Mouse (Mus musculus) kidney, adult 2 months (tissue): ENCODE data around the gene Mapk3.

Source experiments
- CTCF ChIP-seq: fragments of 200-500 bp; conservative IDR thresholded peaks from 2 replicates; pipeline ENCODE4 v1.5.1; 2011; ENCODE audit warnings: low read depth, mild to moderate bottlenecking, control low read depth, low read length, moderate library complexity, mixed read lengths; ENCODE audit not compliant: insufficient read depth, insufficient read length
- POLR2A ChIP-seq: fragments of 200-500 bp; IDR thresholded peaks from one replicate; pipeline ENCODE4 v1.6.1; 2011; ENCODE audit warnings: low read depth, low read length, control low read depth

DNA sequence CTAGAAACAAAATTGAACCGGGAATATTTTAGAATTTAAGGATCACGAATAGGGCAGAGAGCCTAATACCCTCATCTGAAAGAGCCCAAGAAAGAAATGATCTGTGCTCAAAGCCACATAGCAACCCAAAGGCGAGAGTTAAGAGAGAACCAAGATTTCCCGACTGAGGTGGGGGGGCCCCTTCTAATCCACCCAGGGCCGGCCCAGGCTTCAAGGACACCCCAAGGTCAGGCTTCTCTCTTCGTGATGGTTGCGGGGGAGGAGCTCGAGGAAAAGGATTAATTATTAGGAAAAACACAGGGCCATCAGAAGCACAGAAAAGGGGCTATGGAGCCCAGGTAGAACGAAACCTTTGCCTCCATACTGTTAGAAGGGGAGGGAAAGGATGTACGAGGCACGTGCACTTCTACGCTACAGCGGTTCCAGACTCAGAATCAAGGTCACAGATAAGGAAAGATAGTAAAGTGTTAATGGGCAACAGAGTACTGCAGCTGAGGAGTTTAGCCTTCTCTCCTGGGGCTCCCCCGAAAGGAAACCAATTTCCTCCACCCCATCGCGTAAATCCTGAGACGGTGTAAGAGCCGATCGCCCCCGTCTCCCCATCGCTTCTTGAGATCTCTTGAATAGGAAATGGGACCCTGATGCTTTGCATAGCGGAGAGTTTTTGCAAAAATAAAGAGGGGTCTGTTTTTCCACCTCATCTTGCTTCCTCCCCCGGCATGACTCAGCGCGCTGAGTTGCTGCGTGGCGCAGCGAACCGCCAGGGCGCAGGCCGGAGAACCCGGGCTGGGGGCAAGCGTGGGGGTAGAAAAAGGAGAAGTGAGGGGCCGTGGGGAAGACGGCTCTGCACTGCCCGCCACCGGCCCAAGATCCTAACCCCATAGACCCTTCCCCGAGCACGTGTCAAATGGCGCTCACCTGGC is 39.0 kb downstream of the Mapk3 start:
- TF ChIP-seq CTCF (no peak), POLR2A (no peak)
